Mouse (Mus musculus) ES-E14 (cell line): ENCODE measurements around the gene Gpc6. TPM values are rescaled to one million over a fixed set of nuclear protein-coding genes. Genes with fewer than 3 reads are reported as not detected.

Experiments used
- DNase-seq: peaks from one replicate; pipeline ENCODE4 v3.0.0-alpha.2; 2013; ENCODE audit warnings: low read depth, low spot score
- H3K27ac ChIP-seq: 2 replicates; pipeline ENCODE4 v1.5.1; 2012; ENCODE audit warnings: low read depth, mild to moderate bottlenecking, low read length, moderate library complexity, mixed read lengths; ENCODE audit not compliant: poor library complexity, insufficient read depth, severe bottlenecking
- H3K36me3 ChIP-seq: 2 replicates; pipeline ENCODE4 v1.6.1; 2012; ENCODE audit warnings: mild to moderate bottlenecking, low read length, moderate library complexity, mixed read lengths; ENCODE audit not compliant: control insufficient read depth, poor library complexity, insufficient read depth, severe bottlenecking
- H3K4me1 ChIP-seq, 2 experiments: fragments of 150-350 bp in 1 of 2; sonication (generic) in 1 of 2; 2 replicates each; pipeline ENCODE4 v1.6.1; 2012; ENCODE audit warnings: low read length in 2 of 2, mild to moderate bottlenecking in 1 of 2, mixed read lengths in 1 of 2; ENCODE audit not compliant: control insufficient read depth in 2 of 2, insufficient read depth in 2 of 2, poor library complexity in 1 of 2
- H3K4me3 ChIP-seq, 2 experiments: fragments of 150-350 bp in 1 of 2; sonication (generic) in 1 of 2; 2 replicates each; pipeline ENCODE4 v1.5.1; 2012; ENCODE audit warnings: low read length in 2 of 2, low read depth in 1 of 2, mild to moderate bottlenecking in 1 of 2, mixed read lengths in 1 of 2; ENCODE audit not compliant: insufficient read depth in 1 of 2, poor library complexity in 1 of 2, severe bottlenecking in 1 of 2
- H3K9ac ChIP-seq: 2 replicates; pipeline ENCODE4 v1.6.1; 2012; ENCODE audit warnings: low read depth, mild to moderate bottlenecking, low read length, mixed read lengths; ENCODE audit not compliant: poor library complexity, insufficient read depth, severe bottlenecking
- H3K9me3 ChIP-seq: fragments of 150-350 bp; sonication (generic); 2 replicates; pipeline ENCODE4 v1.6.1; 2012; ENCODE audit warnings: low read depth, mild to moderate bottlenecking, low read length; ENCODE audit not compliant: control insufficient read depth, insufficient read depth
- CHD2 ChIP-seq: IDR thresholded peaks from 2 replicates; pipeline ENCODE4 v1.6.1; 2014; ENCODE audit warnings: mild to moderate bottlenecking, low read depth, low read length, inconsistent platforms
- HCFC1 ChIP-seq: IDR thresholded peaks from 2 replicates; pipeline ENCODE4 v1.6.1; 2012; ENCODE audit warnings: low read length, inconsistent platforms, borderline replicate concordance; ENCODE audit not compliant: insufficient read depth
- MAFK ChIP-seq: IDR thresholded peaks from 2 replicates; pipeline ENCODE4 v1.6.1; 2014; ENCODE audit warnings: mild to moderate bottlenecking, low read depth, low read length, inconsistent platforms; ENCODE audit not compliant: insufficient read depth
- ZC3H11A ChIP-seq: IDR thresholded peaks from 2 replicates; pipeline ENCODE4 v1.6.1; 2012; ENCODE audit warnings: low read depth, mild to moderate bottlenecking, inconsistent platforms, low read length, borderline replicate concordance
- ZNF384 ChIP-seq: IDR thresholded peaks from 2 replicates; pipeline ENCODE4 v1.6.1; 2012; ENCODE audit warnings: low read depth, low read length, inconsistent platforms
- in situ Hi-C, 2 experiments: fragments of 600-800 bp; cut with MboI; formaldehyde crosslinking; loops; one replicate each; pipeline ENCODE4 v1.15.1; 2025; ENCODE audit warnings: low sequenced_read_pairs in 2 of 2, inconsistent platforms in 1 of 2; ENCODE audit not compliant: unreplicated experiment in 2 of 2
- total RNA-seq: library from RNA; depleted of rRNA; stranded (reverse); fragments of 300-350 nt; gene quantifications from 2 replicates; pipeline ENCODE4 v1.2.3, GENCODE M21; 2012

Gpc6 gene
- total RNA-seq, 1 experiment: 3.2 TPM

DNA sequence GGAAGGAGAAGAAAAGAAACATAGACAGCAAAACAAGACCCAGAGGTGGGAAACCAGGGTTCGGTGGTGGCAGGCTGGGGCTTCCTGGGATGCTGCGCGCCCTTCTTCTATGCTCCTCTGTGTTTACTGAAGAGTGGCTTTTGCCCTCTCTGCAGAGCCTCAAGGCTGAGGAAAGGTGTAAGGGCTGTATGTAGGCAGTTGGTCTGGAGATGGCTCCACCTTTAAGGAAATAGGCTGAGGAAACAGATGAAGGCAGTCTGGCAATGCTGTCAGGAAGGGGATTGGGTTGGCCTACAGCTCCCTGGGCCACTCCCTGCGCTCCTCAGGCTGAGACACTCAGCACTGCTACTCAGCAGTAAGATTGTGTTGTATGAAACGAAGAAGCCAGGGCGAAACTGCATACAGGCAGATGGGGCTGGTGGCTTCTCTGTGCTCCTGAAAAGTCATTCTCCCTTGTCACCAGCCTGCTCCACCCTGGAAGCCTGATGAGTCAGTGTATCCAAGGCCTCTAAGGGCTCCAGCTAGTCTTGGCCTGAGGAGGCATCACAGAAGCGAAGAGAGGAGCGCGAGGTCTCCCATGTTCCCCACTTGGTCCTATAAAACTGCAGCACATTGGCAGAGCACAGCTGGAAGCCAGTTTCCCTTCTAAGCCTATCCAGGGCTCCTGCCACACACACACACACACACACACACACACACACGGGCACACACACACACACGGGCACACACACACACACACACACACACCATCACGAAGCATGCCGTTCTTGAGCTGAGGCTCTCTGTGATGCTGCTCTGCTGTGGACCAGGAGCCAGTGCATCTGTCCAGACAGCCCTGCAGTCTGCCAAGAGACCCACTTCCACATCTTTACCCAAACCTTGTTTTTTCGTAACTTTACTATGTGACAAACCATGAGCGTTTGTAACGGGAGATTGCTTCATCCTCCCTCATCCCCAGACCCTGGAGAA lies 1006.0 kb downstream of the Gpc6 start:
- Histone ChIP-seq H3K9ac (no peak overlapping the region), H3K36me3 (no peaks in the 10 kb centered on the region), H3K4me1 (peaks cover 3 to 7% of the 10 kb centered on the region in 2 experiments; a peak in 1 of 4 replicates), H3K9me3 (no peaks in the 10 kb centered on the region), H3K27ac (0 out of 2 replicates have a peak overlapping the region, but pooled peaks have one; percentile 12), H3K4me3 (no peak overlapping the region)
- in situ Hi-C loops: no loop called here
- TF ChIP-seq CHD2 (no peak), ZC3H11A (no peak), ZNF384 (no peak), HCFC1 (no peak), MAFK (no peak)
- DNase-seq: no peak

DNA sequence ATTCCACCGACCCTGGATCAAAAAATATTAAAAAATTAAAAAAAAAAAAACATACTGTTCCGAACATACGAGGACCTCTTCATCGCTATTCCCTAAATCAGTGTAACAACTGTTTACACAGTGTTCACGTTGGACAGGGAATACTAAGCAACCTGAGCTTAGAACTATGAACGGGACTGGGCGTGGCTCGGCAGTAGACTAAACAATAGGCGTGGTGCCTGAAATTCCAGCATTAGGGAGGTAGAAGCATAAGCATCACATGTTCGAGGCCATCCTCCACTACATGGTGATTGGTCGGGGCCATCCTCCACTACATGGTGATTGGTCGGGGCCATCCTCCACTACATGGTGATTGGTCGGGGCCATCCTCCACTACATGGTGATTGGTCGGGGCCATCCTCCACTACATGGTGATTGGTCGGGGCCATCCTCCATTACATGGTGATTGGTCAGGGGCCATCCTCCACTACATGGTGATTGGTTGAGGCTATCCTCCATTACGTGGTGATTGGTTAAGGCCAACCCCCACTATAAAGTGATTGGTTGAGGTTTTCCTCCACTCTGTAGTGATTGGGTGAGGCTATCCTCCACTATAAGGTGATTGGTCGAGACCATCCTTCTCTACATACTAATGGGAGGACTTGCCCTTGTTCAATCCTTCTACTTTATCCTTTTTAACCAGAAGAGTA lies 1007.2 kb downstream of the Gpc6 start:
- TF ChIP-seq CHD2: peak; percentile 90
- TF ChIP-seq HCFC1: no peak
- no peak for DNase-seq
- H3K9ac ChIP-seq: no peak overlapping the region
- H3K9me3 ChIP-seq: no peaks in the 10 kb centered on the region
- H3K36me3 ChIP-seq: no peaks in the 10 kb centered on the region
- in situ Hi-C loops: no loop called here
- no peak overlapping the region for H3K27ac ChIP-seq
- H3K4me3 ChIP-seq: no peak overlapping the region
- peaks cover 3 to 7% of the 10 kb centered on the region in 2 experiments; a peak in 1 of 4 replicates for H3K4me1 ChIP-seq

GRCm38 (mm10) chr14:117938554-117938953 lies 1013.4 kb downstream of the Gpc6 start:
- TF ChIP-seq ZNF384: no peak
- TF ChIP-seq ZC3H11A: peak; percentile 65
- TF ChIP-seq MAFK: no peak
- no peak for TF ChIP-seq CHD2
- TF ChIP-seq HCFC1: no peak
- no peaks in the 10 kb centered on the region for H3K36me3 ChIP-seq
- H3K9ac ChIP-seq: no peak overlapping the region
- no peak overlapping the region for H3K4me3 ChIP-seq
- no peak for DNase-seq
- no peak overlapping the region for H3K27ac ChIP-seq
- H3K9me3 ChIP-seq: no peaks in the 10 kb centered on the region
- no peaks in the 10 kb centered on the region for H3K4me1 ChIP-seq
- in situ Hi-C loops: no loop called here

GRCm38 (mm10) chr14:117939471-117939870 lies 1014.4 kb downstream of the Gpc6 start:
- H3K4me1 ChIP-seq: no peaks in the 10 kb centered on the region
- no peaks in the 10 kb centered on the region for H3K36me3 ChIP-seq
- no peak for TF ChIP-seq ZNF384
- no peak for TF ChIP-seq HCFC1
- TF ChIP-seq MAFK: no peak
- TF ChIP-seq ZC3H11A: no peak
- no peak for TF ChIP-seq CHD2
- no peak overlapping the region for H3K9ac ChIP-seq
- no peak overlapping the region for H3K27ac ChIP-seq
- H3K9me3 ChIP-seq: no peaks in the 10 kb centered on the region
- in situ Hi-C loops: no loop called here
- no peak overlapping the region for H3K4me3 ChIP-seq
- no peak for DNase-seq
